Mouse (Mus musculus) heart, adult 8-10 months (tissue): ENCODE data around the gene Porcn. TPM values are rescaled to one million over a fixed set of nuclear protein-coding genes. Genes with fewer than 3 reads are reported as not detected.

Source experiments
- total RNA-seq, 4 experiments: library from RNA; stranded (reverse); gene quantifications; 2 replicates each; pipeline ENCODE4 v1.2.4; 2022

Porcn gene
- total RNA-seq, 4 experiments from 2014 or later: 2.1 to 3.9 (median 2.9) TPM

Other genes starting within 250 kb of the Porcn start
- under 1 TPM in 1 of 4 experiments, not detected in 3; 0.32 TPM for gene Gata1, start 228.5 kb downstream of the Porcn start, total RNA-seq
- gene Glod5, start 188.0 kb downstream of the Porcn start, total RNA-seq: not detected
- gene Suv39h1, start 131.8 kb downstream of the Porcn start, total RNA-seq: 1 to 10 TPM; 4.0 to 6.4 (median 4.5) TPM
- gene Was, start 116.0 kb downstream of the Porcn start, total RNA-seq: 1 to 10 TPM; 1.3 to 2.5 (median 1.6) TPM
- 10 to 100 TPM; 34.2 to 48.2 (median 41.0) TPM for gene Wdr13, start 73.6 kb downstream of the Porcn start, total RNA-seq
- gene Rbm3, start 60.6 kb downstream of the Porcn start, total RNA-seq: 100 to 1,000 TPM in 1 of 4 experiments, 10 to 100 TPM in 3; 38.2 to 113 (median 59.5) TPM
- 1 to 10 TPM; 3.1 to 5.5 (median 4.4) TPM for gene Tbc1d25, start 30.3 kb downstream of the Porcn start, total RNA-seq
- 10 to 100 TPM; 14.5 to 21.8 (median 17.8) TPM for gene Ebp, start 13.0 kb downstream of the Porcn start, total RNA-seq
- gene Ftsj1, start 45.9 kb upstream of the Porcn start, total RNA-seq: 10 to 100 TPM in 3 of 4 experiments, 1 to 10 TPM in 1; 9.8 to 12.3 (median 11.2) TPM
- under 1 TPM in 3 of 4 experiments, not detected in 1; 0.31 to 0.98 (median 0.43) TPM for gene Slc38a5, start 64.6 kb upstream of the Porcn start, total RNA-seq
- gene Ssxb10, start 120.9 kb upstream of the Porcn start, total RNA-seq: not detected
- not detected for gene Ssxb9, start 160.5 kb upstream of the Porcn start, total RNA-seq
- gene Ssxb1, start 206.8 kb upstream of the Porcn start, total RNA-seq: not detected